Mouse (Mus musculus): ENCODE results near the gene Ugt1a7c. TPM values are rescaled to one million over a fixed set of nuclear protein-coding genes. Genes with fewer than 3 reads are reported as not detected.
"Not testable (repeated sequence)": the region's sequence is repeated elsewhere in the genome, so short reads cannot be mapped to it uniquely, and the experiment has no call there.

Ugt1a7c gene
- total and polyA plus RNA-seq, 3 experiments = 2.2 to 15.3 (median 11.1) TPM

GRCm38 (mm10) chr1:88103019-88103418, 8.2 kb downstream of the Ugt1a7c start, which contains the start of gene Ugt1a6b:
Ugt1a6b (plus strand) TSS chr1:88103252.
- in situ Hi-C loops (cut with MboI; ENCODE audit: low pct_ligation_motif_present, low pct_unique_long_range_greater_than_20kb, low sequenced_read_pairs); H3K79me2 ChIP-seq (replicated peaks; ENCODE audit: control insufficient read depth, extremely low read depth, insufficient read depth, poor library complexity, severe bottlenecking); DNase-seq (ENCODE audit: extremely low read depth); H3K9ac ChIP-seq (ENCODE audit: insufficient read depth, low read depth); H3K9me3 ChIP-seq (replicated peaks; ENCODE audit: low read length); H3K27me3 ChIP-seq (replicated peaks); H3K4me2 ChIP-seq (ENCODE audit: insufficient read depth, low read depth, poor library complexity, severe bottlenecking); H3K4me3 ChIP-seq (replicated peaks in 1 of 3; ENCODE audit: low read depth in 2 of 3, low read length in 2 of 3, poor library complexity in 1 of 3); H3K36me3 ChIP-seq (replicated peaks in 1 of 2; ENCODE audit: control insufficient read depth in 1 of 2, insufficient read depth in 1 of 2, low read length in 1 of 2); H3K27ac ChIP-seq (ENCODE audit: insufficient read depth, low read depth); dilution Hi-C loops (cut with MboI; ENCODE audit: extremely low pct_ligation_motif_present, extremely low pct_unique_long_range_greater_than_20kb, low sequenced_read_pairs): not testable (repeated sequence)
- H3K4me1 ChIP-seq (ENCODE audit: control insufficient read depth in 1 of 2, insufficient read depth in 2 of 2) = peaks cover 0 to 28% of the 10 kb centered on the region in 2 experiments; a peak in 2 of 4 replicates

GRCm38 (mm10) chr1:88103697-88104468, 9.0 kb downstream of the Ugt1a7c start:
- H3K9ac ChIP-seq (ENCODE audit: insufficient read depth, low read depth); H3K4me3 ChIP-seq (replicated peaks in 1 of 3; ENCODE audit: low read depth in 2 of 3, low read length in 2 of 3, poor library complexity in 1 of 3): not testable (repeated sequence)

GRCm38 (mm10) chr1:88104667-88105430, 10.0 kb downstream of the Ugt1a7c start:
- no peak for DNase-seq (ENCODE audit: extremely low read depth)
- peaks cover 0 to 2% of the 10 kb centered on the region in 2 experiments for H3K36me3 ChIP-seq (replicated peaks in 1 of 2; ENCODE audit: control insufficient read depth in 1 of 2, insufficient read depth in 1 of 2, low read length in 1 of 2)
- dilution Hi-C loops (cut with MboI; ENCODE audit: extremely low pct_ligation_motif_present, extremely low pct_unique_long_range_greater_than_20kb, low sequenced_read_pairs) = no loop called here
- H3K79me2 ChIP-seq (replicated peaks; ENCODE audit: control insufficient read depth, extremely low read depth, insufficient read depth, poor library complexity, severe bottlenecking) = no peaks in the 10 kb centered on the region
- no peak overlapping the region for H3K4me3 ChIP-seq (replicated peaks in 1 of 3; ENCODE audit: low read depth in 2 of 3, low read length in 2 of 3, poor library complexity in 1 of 3)
- peaks cover 0 to 30% of the 10 kb centered on the region in 2 experiments; a peak in 2 of 4 replicates for H3K4me1 ChIP-seq (ENCODE audit: control insufficient read depth in 1 of 2, insufficient read depth in 2 of 2)
- no peaks in the 10 kb centered on the region for H3K27me3 ChIP-seq (replicated peaks)
- H3K9ac ChIP-seq (ENCODE audit: insufficient read depth, low read depth) = no peak overlapping the region
- no peaks in the 10 kb centered on the region for H3K9me3 ChIP-seq (replicated peaks; ENCODE audit: low read length)
- in situ Hi-C loops (cut with MboI; ENCODE audit: low pct_ligation_motif_present, low pct_unique_long_range_greater_than_20kb, low sequenced_read_pairs) = no loop called here
- H3K27ac ChIP-seq (ENCODE audit: insufficient read depth, low read depth) = no peak overlapping the region
- H3K4me2 ChIP-seq (ENCODE audit: insufficient read depth, low read depth, poor library complexity, severe bottlenecking) = no peak overlapping the region
- TF ChIP-seq POLR2A (IDR thresholded peaks at IDR 0.05; ENCODE audit: low read depth, low read length) (no peak), E2F4 (IDR thresholded peaks at IDR 0.05; ENCODE audit: insufficient replicate concordance, low read depth, low read length) (no peak), SIN3A (IDR thresholded peaks at IDR 0.05; ENCODE audit: low read length) (no peak), GABPA (IDR thresholded peaks at IDR 0.05; ENCODE audit: insufficient replicate concordance, low read depth, low read length) (no peak), TBP (conservative IDR thresholded peaks at IDR 0.05; ENCODE audit: low read depth, low read length) (no peak), NELFE (IDR thresholded peaks at IDR 0.05; ENCODE audit: low read depth, low read length) (no peak), JUND (conservative IDR thresholded peaks at IDR 0.05; ENCODE audit: low read depth, low read length) (no peak), RCOR1 (conservative IDR thresholded peaks at IDR 0.05; ENCODE audit: low read depth, low read length) (no peak), CHD1 (IDR thresholded peaks at IDR 0.05; ENCODE audit: low read depth, low read length) (no peak), HCFC1 (IDR thresholded peaks at IDR 0.05; ENCODE audit: low read depth, low read length) (no peak), MAX (IDR thresholded peaks at IDR 0.05; ENCODE audit: low read length) (no peak), UBTF (IDR thresholded peaks at IDR 0.05; ENCODE audit: low read depth, low read length) (no peak), KAT2A (IDR thresholded peaks at IDR 0.05; ENCODE audit: insufficient replicate concordance, low read length) (no peak), ZMIZ1 (IDR thresholded peaks at IDR 0.05; ENCODE audit: low read depth, low read length) (no peak), ZNF384 (IDR thresholded peaks at IDR 0.05; ENCODE audit: low read depth, low read length) (no peak), TCF12 (IDR thresholded peaks at IDR 0.05; ENCODE audit: low read depth, low read length) (no peak), MAFK (IDR thresholded peaks at IDR 0.05; ENCODE audit: insufficient replicate concordance, low read length) (no peak), RAD21 (IDR thresholded peaks at IDR 0.05; ENCODE audit: low read depth, low read length) (no peak), BHLHE40 (IDR thresholded peaks at IDR 0.05; ENCODE audit: low read depth, low read length) (no peak)

More at GRCm38 (mm10) chr1:88103697-88104468, 9.0 kb downstream of the Ugt1a7c start:
- H3K36me3 ChIP-seq (replicated peaks in 1 of 2; ENCODE audit: control insufficient read depth in 1 of 2, insufficient read depth in 1 of 2, low read length in 1 of 2); in situ Hi-C loops (cut with MboI; ENCODE audit: low pct_ligation_motif_present, low pct_unique_long_range_greater_than_20kb, low sequenced_read_pairs); H3K27me3 ChIP-seq (replicated peaks); dilution Hi-C loops (cut with MboI; ENCODE audit: extremely low pct_ligation_motif_present, extremely low pct_unique_long_range_greater_than_20kb, low sequenced_read_pairs); H3K27ac ChIP-seq (ENCODE audit: insufficient read depth, low read depth); DNase-seq (ENCODE audit: extremely low read depth); H3K4me2 ChIP-seq (ENCODE audit: insufficient read depth, low read depth, poor library complexity, severe bottlenecking); H3K9me3 ChIP-seq (replicated peaks; ENCODE audit: low read length); H3K79me2 ChIP-seq (replicated peaks; ENCODE audit: control insufficient read depth, extremely low read depth, insufficient read depth, poor library complexity, severe bottlenecking): not testable (repeated sequence)
- peaks cover 0 to 26% of the 10 kb centered on the region in 2 experiments; a peak in 2 of 4 replicates for H3K4me1 ChIP-seq (ENCODE audit: control insufficient read depth in 1 of 2, insufficient read depth in 2 of 2)

Measured in CH12.LX (cell line).